Mouse (Mus musculus): ENCODE measurements around the gene Actr10.
A peak's percentile ranks its signal among the peaks of the same experiment; 100 is the strongest.

The Actr10 gene

GRCm38 (mm10) chr12:70937571-70938384 lies at the start of gene Actr10:
Gene Actr10 (plus strand): TSS chr12:70937857.
- peak; percentile 93 for DNase-seq

GRCm38 (mm10) chr12:70890405-70890804 lies 47.3 kb upstream of the Actr10 start:
- DNase-seq = no peak

GRCm38 (mm10) chr12:70890874-70891470 lies 46.7 kb upstream of the Actr10 start:
- DNase-seq = no peak

- DNase-seq = no peak
Observed at GRCm38 (mm10) chr12:70895275-70895674, 42.4 kb upstream of the Actr10 start.

- DNase-seq = no peak
Observed at GRCm38 (mm10) chr12:70896068-70896467, 41.6 kb upstream of the Actr10 start.

GRCm38 (mm10) chr12:70897434-70897833 lies 40.2 kb upstream of the Actr10 start:
- no peak for DNase-seq

GRCm38 (mm10) chr12:70898450-70898849 lies 39.2 kb upstream of the Actr10 start:
- no peak for DNase-seq

- DNase-seq = no peak
Observed at GRCm38 (mm10) chr12:70904471-70904870, 33.2 kb upstream of the Actr10 start.

GRCm38 (mm10) chr12:70906867-70907266 lies 30.8 kb upstream of the Actr10 start:
- DNase-seq = no peak

GRCm38 (mm10) chr12:70907651-70908050 lies 30.0 kb upstream of the Actr10 start:
- DNase-seq = no peak

GRCm38 (mm10) chr12:70908076-70908475 lies 29.6 kb upstream of the Actr10 start:
- DNase-seq = no peak

- DNase-seq = peak; percentile 79
Observed at GRCm38 (mm10) chr12:70910241-70910720, 27.4 kb upstream of the Actr10 start.

- peak; percentile 73 for DNase-seq
Observed at GRCm38 (mm10) chr12:70911029-70911428, 26.6 kb upstream of the Actr10 start.

- no peak for DNase-seq
Observed at GRCm38 (mm10) chr12:70911676-70912379, 25.8 kb upstream of the Actr10 start.

GRCm38 (mm10) chr12:70913429-70913828 lies 24.2 kb upstream of the Actr10 start:
- peak; percentile 74 for DNase-seq

GRCm38 (mm10) chr12:70914387-70914786 lies 23.3 kb upstream of the Actr10 start:
- DNase-seq = peak; percentile 28

GRCm38 (mm10) chr12:70929781-70930180 lies 7.9 kb upstream of the Actr10 start:
- DNase-seq = no peak

GRCm38 (mm10) chr12:70937150-70937549 lies 507 bp upstream of the Actr10 start:
- DNase-seq = no peak

- DNase-seq = no peak
Observed at GRCm38 (mm10) chr12:70940806-70941205, 3.1 kb downstream of the Actr10 start.

- no peak for DNase-seq
Observed at GRCm38 (mm10) chr12:70944181-70944580, 6.5 kb downstream of the Actr10 start.

GRCm38 (mm10) chr12:70946585-70947256 lies 9.1 kb downstream of the Actr10 start:
- DNase-seq = no peak

GRCm38 (mm10) chr12:70958640-70959039 lies 21.0 kb downstream of the Actr10 start:
- no peak for DNase-seq

- peak; percentile 33 for DNase-seq
Observed at GRCm38 (mm10) chr12:70967581-70967980, 29.9 kb downstream of the Actr10 start.
